Mouse (Mus musculus) hindbrain, embryonic 10.5 days (tissue): ENCODE measurements around the gene Pik3ip1. TPM values are rescaled to one million over a fixed set of nuclear protein-coding genes. Genes with fewer than 3 reads are reported as not detected.

Experiments used
- DNase-seq: peaks from one replicate; pipeline ENCODE4 v3.0.0-alpha.2; 2017; ENCODE audit warnings: low spot score
- H3K27ac ChIP-seq: fragments of 300-500 bp; sonication (generic); 2 replicates; pipeline ENCODE4 v1.5.1; 2016; ENCODE audit warnings: mild to moderate bottlenecking, moderate library complexity
- H3K27me3 ChIP-seq: fragments of 300-500 bp; sonication (generic); 2 replicates; pipeline ENCODE4 v1.6.1; 2016; ENCODE audit warnings: mild to moderate bottlenecking; ENCODE audit not compliant: poor library complexity, insufficient read depth, severe bottlenecking
- H3K36me3 ChIP-seq: fragments of 300-500 bp; sonication (generic); 2 replicates; pipeline ENCODE4 v1.6.1; 2016; ENCODE audit warnings: mild to moderate bottlenecking, moderate library complexity
- H3K4me1 ChIP-seq: fragments of 300-500 bp; sonication (generic); replicated peaks from 2 replicates; pipeline ENCODE4 v1.6.1; 2016; ENCODE audit warnings: mild to moderate bottlenecking
- H3K4me3 ChIP-seq: fragments of 300-500 bp; sonication (generic); 2 replicates; pipeline ENCODE4 v1.5.1; 2016; ENCODE audit warnings: mild to moderate bottlenecking, moderate library complexity
- H3K9me3 ChIP-seq: fragments of 300-500 bp; sonication (generic); 2 replicates; pipeline ENCODE4 v1.6.1; 2016; ENCODE audit warnings: mild to moderate bottlenecking, moderate library complexity
- WGBS: fragments of 180-500 bp; shearing (Covaris S2); methylation state at CpG from one replicate; pipeline ENCODE4 v1.1.7; 2016; 5-methylcytosine and 5-hydroxymethylcytosine counted together
- polyA plus RNA-seq: library from polyadenylated mRNA; unstranded; fragments of >200 nt; fragmentation: Nextera tagmentation; extraction: Ambion mirVana; gene quantifications from 2 replicates; pipeline ENCODE4 v1.2.1, GENCODE M21; 2016

Gene Pik3ip1
- polyA plus RNA-seq, 1 experiment from 2014 or later = 9.4 TPM

DNA sequence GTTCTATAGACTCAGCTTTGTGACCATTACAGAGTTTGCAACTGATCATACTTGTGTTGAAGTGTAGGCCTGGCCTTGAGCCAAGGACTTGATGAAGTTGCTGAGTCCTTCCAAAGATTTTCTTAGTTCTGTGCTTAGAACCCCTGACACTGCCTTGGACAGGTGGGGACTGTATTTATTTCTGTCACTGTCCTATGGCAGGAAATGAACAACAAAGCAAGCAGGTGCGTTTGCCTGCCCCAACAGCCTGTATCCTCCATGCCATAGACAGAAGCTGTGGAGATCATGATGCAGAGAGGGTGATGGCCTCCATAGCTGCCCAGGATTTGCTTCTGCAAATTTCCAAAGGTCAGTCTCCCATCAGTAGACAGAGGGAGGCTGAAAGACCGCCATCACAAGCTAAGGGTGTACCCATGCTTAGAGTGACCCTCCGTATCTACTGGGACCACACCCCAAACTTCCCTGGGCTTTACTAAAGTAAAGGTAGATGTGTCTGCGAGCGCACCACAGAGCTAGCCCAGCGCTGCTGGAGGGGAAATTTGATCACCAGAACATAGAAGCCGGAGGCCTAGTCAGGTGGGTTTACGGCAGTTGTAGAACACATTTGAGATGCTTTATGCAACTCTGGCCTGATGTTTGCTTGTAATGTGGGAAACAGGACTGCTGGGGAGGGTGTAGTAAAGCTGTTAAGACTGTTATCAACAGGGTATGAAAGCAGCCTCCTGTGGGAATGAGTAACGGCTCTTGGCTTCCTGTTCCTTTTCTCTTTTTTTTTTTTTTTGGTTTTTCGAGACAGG is 19.2 kb upstream of the Pik3ip1 start:
- Histone ChIP-seq H3K4me3 (no peak overlapping the region), H3K27me3 (no peaks in the 10 kb centered on the region), H3K4me1 (no peaks in the 10 kb centered on the region), H3K36me3 (peaks cover 86% of the 10 kb centered on the region), H3K9me3 (no peaks in the 10 kb centered on the region), H3K27ac (no peak overlapping the region)
- no peak for DNase-seq
- 95% methylated on average over 9 of the region's 10 CpGs for WGBS

DNA sequence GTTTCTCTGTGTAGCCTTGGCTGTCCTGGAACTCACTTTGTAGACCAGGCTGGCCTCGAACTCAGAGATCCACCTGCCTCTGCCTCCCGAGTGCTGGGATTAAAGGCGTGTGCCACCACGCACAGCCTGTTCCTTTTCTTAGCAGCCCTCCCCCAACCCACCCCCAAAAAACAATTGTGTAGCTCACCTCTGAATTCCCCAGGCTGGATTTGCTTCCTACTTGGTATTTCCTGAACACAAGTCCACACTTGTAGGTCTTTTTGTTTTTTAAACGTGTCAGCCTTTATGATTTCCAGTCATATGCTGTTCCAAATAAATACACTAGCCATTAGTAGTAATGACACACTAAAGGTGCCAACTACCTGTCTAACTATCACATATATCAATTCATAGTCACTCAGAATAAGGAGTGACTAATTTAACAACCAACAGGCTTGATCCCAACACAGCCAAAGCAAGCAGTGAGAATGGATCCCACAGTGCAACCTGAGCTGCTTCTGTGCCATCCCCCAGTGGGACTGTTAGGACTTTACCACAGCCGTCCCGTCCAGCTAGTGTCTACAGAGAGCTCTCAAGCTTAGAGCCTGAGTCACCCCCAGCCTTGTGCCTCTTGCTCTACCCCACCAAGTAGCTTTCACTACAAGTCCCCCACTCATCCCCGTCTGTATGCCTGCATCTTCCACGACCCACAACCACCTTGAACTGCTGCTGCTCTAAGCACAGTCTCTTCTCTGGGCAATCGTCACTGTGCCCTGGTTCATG is 18.4 kb upstream of the Pik3ip1 start:
- Histone ChIP-seq H3K27ac (no peak overlapping the region), H3K27me3 (no peaks in the 10 kb centered on the region), H3K9me3 (no peaks in the 10 kb centered on the region), H3K4me1 (no peaks in the 10 kb centered on the region), H3K4me3 (no peak overlapping the region), H3K36me3 (peaks cover 83% of the 10 kb centered on the region)
- DNase-seq = no peak
- WGBS = 85% methylated on average over 10 of the region's 10 CpGs

DNA sequence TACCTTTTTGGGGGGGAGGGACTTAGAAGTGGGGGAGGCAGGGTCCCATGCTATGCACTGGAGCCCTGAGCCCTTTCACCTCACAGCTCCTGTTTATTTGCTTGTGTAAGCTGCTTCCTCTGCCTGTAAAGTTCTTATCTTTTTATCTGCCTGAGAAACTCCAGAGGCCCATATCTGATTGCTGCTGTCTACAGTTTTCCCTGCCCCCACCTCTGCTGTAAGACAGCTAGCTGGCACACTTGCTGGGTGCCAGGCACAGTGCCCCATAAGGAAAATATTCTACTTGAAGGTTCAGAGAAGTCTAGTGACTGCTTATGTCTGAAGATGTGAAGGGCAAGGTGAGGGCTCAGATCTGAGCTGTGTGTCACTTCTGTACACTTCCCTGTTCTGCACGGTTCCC is 16.9 kb upstream of the Pik3ip1 start:
- 91% methylated on average over 1 of the region's 1 CpGs for WGBS
- Histone ChIP-seq H3K4me3 (no peak overlapping the region), H3K9me3 (peaks cover 3% of the 10 kb centered on the region; the same call in 1 of the 2 replicates), H3K36me3 (peaks cover 78% of the 10 kb centered on the region), H3K27ac (no peak overlapping the region), H3K4me1 (no peaks in the 10 kb centered on the region), H3K27me3 (no peaks in the 10 kb centered on the region)
- DNase-seq = no peak

DNA sequence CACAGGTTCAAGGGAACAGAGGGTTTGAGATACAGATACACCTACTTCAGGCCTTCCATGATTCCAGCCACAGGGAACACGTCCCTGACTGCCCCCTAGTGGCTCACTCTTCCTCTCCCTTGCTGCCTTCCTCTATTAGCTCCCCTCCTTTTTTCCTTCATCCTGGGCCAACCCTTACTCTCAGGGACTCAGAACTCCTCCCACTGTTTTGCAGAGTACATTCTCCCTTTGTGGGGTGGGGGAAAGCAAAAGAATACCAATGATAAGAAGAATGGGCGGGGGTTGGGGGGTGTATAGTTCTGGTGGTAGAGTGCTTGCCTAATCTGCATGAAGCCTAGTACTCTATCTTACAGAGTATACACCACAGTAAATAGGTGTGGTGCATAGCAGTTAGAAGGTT is 16.1 kb upstream of the Pik3ip1 start:
- H3K4me1 ChIP-seq = no peaks in the 10 kb centered on the region
- H3K27me3 ChIP-seq = no peaks in the 10 kb centered on the region
- peak; percentile 36 for DNase-seq
- H3K36me3 ChIP-seq = peaks cover 69% of the 10 kb centered on the region
- H3K4me3 ChIP-seq = no peak overlapping the region
- 29% methylated on average over 2 of the region's 2 CpGs for WGBS
- peaks cover 3% of the 10 kb centered on the region; the same call in 1 of the 2 replicates for H3K9me3 ChIP-seq
- H3K27ac ChIP-seq = no peak overlapping the region

DNA sequence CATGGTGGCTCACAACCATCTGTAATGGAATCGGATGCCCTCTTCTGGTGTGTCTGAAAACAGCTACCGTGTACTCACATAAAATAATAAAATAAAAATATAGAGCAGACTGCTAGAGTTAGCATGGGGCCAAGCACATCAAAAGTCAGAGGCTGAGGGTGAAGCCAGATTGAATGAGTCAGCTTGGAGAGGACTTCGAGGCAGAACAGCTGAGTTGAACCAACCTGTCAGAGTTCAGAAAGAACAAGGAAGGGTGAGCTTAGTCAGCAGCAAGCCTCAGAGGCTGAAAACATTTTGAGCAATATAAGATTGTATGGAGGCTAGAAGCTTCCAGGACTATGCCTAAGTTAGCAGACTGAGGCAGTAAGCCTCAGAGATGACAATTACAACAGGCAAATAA is 11.9 kb upstream of the Pik3ip1 start:
- H3K4me3 ChIP-seq = no peak overlapping the region
- H3K9me3 ChIP-seq = peaks cover 3% of the 10 kb centered on the region; the same call in 1 of the 2 replicates
- WGBS = 91% methylated on average over 3 of the region's 3 CpGs
- no peaks in the 10 kb centered on the region for H3K27me3 ChIP-seq
- H3K4me1 ChIP-seq = no peaks in the 10 kb centered on the region
- no peak overlapping the region for H3K27ac ChIP-seq
- DNase-seq = no peak
- H3K36me3 ChIP-seq = peaks cover 43% of the 10 kb centered on the region

DNA sequence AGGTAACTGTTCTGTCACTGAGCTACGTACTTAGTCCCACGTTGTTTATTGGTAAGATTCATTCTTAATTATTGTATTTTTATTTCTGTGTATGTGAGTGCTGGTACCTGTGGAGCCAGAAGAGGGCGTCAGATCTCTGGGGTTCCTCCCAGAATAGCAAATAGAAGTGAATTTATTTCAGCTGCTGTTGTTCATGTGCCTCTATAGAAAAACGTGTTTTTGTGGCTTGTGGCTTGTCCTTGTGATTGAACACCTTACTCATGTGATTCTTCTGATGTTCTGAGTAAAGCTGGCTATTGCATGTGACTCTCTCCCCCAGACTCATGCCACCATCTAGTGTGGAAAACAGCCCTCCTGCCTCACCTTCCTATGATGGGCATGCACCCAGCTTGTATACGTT is 1.9 kb upstream of the Pik3ip1 start:
- peaks cover 7% of the 10 kb centered on the region for H3K36me3 ChIP-seq
- H3K27me3 ChIP-seq = 0 out of 2 replicates have a peak, but pooled peaks cover 10% of the 10 kb centered on the region
- H3K9me3 ChIP-seq = no peaks in the 10 kb centered on the region
- 79% methylated on average over 5 of the region's 5 CpGs for WGBS
- no peak for DNase-seq
- H3K4me3 ChIP-seq = no peak overlapping the region
- no peak overlapping the region for H3K27ac ChIP-seq
- H3K4me1 ChIP-seq = peaks cover 32% of the 10 kb centered on the region

DNA sequence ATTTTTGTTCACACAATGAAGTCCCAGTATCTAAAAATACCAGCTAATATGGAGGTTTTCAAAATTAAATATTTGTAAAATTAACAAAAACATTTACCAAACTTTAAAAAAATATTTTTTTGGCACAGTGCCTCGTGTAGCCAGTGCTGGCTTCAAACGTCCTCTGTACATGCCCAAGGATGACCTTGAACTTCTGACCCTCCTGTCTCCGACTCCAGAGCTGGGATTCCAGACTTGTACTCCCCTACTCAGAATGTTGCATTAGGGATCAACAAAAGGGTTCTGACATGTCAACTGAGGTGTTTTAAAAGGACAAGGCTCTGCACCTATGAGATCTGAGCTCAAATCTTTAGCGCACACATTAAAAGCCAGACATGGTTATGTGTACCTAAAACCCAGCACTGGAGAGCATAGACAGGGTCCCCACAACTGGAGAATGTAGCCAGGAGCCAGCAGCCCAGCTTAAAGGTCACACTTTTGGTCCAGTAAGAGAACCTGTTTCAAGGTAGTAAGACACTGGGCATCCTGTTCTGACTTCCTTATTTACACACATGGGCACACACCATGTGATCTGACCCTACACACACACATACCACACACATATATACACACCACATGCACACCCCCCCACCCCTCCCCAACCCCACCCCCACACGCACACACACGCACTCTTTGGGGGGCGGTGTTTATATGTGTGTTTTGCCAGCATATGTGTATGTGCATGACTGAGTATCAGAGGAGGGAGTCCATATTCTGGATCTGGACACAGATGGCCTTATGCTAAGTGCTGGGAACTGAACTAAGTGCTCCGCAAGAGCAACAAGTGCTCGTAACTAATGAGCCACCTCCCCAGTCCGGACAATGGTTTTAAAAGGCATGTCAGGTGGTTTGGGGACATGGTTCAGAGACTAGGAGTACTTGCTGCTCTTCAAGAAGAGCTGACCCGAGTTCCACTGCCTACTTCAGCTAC is 1.1 kb upstream of the Pik3ip1 start:
- DNase-seq = no peak
- 83% methylated on average over 11 of the region's 11 CpGs for WGBS
- Histone ChIP-seq H3K9me3 (no peaks in the 10 kb centered on the region), H3K4me3 (no peak overlapping the region), H3K27ac (no peak overlapping the region), H3K36me3 (0 out of 2 replicates have a peak, but pooled peaks cover 2% of the 10 kb centered on the region), H3K4me1 (peaks cover 32% of the 10 kb centered on the region), H3K27me3 (0 out of 2 replicates have a peak, but pooled peaks cover 12% of the 10 kb centered on the region)

DNA sequence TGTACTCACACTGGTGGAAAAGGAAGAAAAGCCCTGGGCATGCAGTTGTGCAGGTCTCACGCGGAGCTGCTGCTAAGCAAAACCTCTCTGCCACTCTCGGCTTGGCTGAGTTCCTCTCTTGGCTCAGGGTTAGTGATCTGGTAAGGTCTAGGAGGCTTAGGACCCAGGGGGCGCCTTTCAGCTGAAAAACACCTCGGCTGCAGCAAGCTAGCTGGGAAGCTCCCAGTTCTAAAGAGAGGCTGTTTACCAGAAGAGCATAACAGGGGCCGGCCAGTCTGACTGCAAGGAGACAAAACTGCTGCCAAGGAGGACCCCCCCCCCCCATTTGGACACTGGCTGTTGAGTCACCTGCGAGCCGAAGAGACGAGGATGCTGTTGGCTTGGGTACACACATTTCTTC is 365 bp downstream of the Pik3ip1 start:
- DNase-seq = peak; percentile 74
- Histone ChIP-seq H3K27me3 (0 out of 2 replicates have a peak, but pooled peaks cover 12% of the 10 kb centered on the region), H3K27ac (peak overlapping the region; percentile 85), H3K36me3 (no peaks in the 10 kb centered on the region), H3K4me1 (peaks cover 41% of the 10 kb centered on the region), H3K9me3 (no peaks in the 10 kb centered on the region), H3K4me3 (peak overlapping the region; percentile 58)
- WGBS = 1% methylated on average over 9 of the region's 9 CpGs

DNA sequence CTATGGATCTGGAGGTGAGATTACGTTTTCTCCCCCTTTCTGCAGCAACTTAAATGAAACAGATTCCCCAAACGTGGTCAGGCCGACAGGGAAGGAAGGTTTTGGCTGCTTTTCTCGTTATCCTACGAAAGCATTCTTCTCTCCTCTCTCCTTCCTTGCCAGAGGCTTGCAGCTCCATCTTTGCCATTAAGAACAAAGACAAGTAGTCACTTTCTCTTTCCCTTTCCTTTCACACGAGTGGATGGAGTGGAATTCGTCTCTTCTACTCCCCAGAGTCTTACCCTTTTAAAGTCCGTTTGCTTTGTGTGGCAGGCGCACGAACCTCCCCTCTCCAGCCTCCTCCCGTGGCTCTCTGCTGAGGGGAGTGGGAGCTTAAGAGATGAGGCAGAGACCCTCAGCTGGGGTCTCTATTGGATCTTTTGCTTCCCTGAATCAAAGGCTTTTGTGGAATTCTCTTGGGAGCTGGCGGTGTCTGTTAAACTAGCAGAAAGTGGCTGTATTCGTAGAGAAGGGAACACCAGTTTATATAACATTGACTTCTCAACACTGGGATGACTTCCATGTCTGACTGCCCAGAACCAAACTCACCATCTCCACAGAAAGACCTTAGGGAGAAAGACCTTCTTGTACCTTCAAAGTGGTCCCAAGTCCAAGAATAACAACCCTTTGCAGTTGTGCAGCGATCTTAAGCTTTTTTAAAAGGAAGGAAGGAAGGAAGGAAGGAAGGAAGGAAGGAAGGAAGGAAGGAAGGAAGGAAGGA is 970 bp downstream of the Pik3ip1 start:
- Histone ChIP-seq H3K4me3 (peak overlapping the region; percentile 58), H3K27ac (peak overlapping the region; percentile 85), H3K36me3 (no peaks in the 10 kb centered on the region), H3K27me3 (0 out of 2 replicates have a peak, but pooled peaks cover 12% of the 10 kb centered on the region), H3K4me1 (peaks cover 48% of the 10 kb centered on the region), H3K9me3 (no peaks in the 10 kb centered on the region)
- WGBS = 3% methylated on average over 14 of the region's 14 CpGs
- DNase-seq = no peak

DNA sequence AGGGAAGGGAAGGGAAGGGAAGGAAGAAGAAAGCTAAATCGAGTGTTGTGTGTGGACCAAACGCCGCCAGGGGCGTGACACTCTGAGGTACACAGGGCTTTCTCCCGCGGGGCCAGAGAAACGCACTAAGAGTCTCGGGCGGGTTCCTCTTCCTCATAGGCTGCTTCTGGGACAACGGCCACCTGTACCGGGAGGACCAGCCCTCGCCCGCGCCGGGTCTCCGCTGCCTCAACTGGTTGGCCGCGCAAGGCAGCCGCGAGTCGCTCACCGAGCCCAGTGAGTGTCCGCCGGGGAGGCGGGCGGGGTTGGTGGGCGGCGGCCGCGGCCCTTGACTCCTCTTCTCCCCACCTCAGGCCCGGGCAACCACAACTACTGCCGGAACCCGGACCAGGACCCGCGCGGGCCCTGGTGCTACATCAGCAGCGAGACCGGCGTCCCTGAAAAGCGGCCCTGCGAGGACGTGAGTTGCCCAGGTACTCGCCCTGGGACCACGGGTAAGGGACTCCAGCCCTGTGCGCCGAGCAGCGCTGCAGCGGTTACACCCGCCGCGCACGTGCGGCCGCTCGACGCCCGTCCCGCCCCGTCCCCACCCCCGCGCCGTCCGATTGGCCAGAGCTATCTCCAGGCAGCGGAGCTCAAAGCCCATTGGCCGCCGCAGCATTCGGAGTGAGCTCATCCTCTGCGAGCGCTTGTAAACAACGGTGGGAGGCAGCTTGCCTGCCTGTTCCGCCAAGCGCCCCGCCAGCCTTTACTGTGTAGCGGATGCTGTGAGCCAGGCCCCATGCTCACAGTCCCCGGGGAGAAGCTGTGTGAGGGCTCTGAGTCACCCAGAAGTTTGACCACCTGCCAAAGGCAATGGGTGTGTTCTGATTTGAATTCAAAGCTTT is 1.8 kb downstream of the Pik3ip1 start:
- 0 out of 2 replicates have a peak, but pooled peaks cover 12% of the 10 kb centered on the region for H3K27me3 ChIP-seq
- peaks cover 56% of the 10 kb centered on the region for H3K4me1 ChIP-seq
- peak overlapping the region; percentile 85 for H3K27ac ChIP-seq
- no peaks in the 10 kb centered on the region for H3K9me3 ChIP-seq
- peak; percentile 93 for DNase-seq
- WGBS = under 1% methylated on average over 75 of the region's 75 CpGs
- H3K36me3 ChIP-seq = no peaks in the 10 kb centered on the region
- peak overlapping the region; percentile 58 for H3K4me3 ChIP-seq

DNA sequence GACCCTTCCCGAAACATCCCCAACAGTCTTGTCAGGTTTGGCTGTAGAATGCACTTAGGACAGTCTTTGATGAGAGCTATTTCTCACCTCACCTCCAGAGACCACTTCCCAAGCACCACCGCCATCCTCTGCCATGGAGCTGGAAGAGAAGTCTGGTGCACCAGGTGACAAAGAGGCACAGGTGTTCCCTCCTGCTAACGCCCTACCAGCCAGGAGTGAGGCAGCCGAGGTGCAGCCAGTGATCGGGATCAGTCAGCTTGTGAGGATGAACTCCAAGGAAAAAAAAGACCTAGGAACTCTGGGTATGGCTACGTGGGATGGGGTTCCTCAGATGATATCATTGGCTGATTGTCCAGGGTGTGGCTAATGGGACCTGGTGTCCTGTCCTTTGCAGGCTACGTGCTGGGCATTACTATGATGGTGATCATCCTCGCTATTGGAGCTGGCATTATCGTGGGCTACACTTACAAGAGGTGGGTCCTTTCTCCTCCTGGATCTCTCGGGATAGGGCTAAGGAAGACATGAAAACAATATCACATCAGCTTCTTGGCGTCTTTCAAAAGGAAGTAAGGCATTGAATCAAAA is 3.0 kb downstream of the Pik3ip1 start:
- H3K9me3 ChIP-seq = no peaks in the 10 kb centered on the region
- 0 out of 2 replicates have a peak, but pooled peaks cover 12% of the 10 kb centered on the region for H3K27me3 ChIP-seq
- 89% methylated on average over 11 of the region's 11 CpGs for WGBS
- no peak overlapping the region for H3K27ac ChIP-seq
- no peaks in the 10 kb centered on the region for H3K36me3 ChIP-seq
- no peak overlapping the region; the same call in 1 of the 2 replicates for H3K4me3 ChIP-seq
- H3K4me1 ChIP-seq = peaks cover 67% of the 10 kb centered on the region
- DNase-seq = no peak
